ENCODE assay signal across 9 mouse cellular contexts in genomic region chr2:26583640-26584039, GRCm38 (mm10). TPM values are rescaled to one million over a fixed set of nuclear protein-coding genes. Genes with fewer than 3 reads are reported as not detected.
DNase-seq lines count a peak whose midpoint lies in the region; ATAC-seq and TF ChIP-seq lines count a peak whose summit lies in the region.
"Had no signal": no experiment of that assay in that cellular context is flagged by ENCODE, and none has a peak within 500 bp of the region (broad histone marks: within the 10 kb centered on the region; RNA-seq: fewer than 3 reads in every experiment).

No protein-coding gene starts in this region.

- peak overlapping the region; percentile 3; the same call in 1 of the 2 replicates for H3K9ac ChIP-seq in limb, embryonic 11.5 days (ENCODE audit: low read length)
- H3K9ac ChIP-seq in neural tube, embryonic 15.5 days (replicated peaks), result no peak overlapping the region

- no peaks in the 10 kb centered on the region for H3K9me3 ChIP-seq in limb, embryonic 11.5 days (ENCODE audit: control insufficient read depth, low read length)
- H3K9me3 ChIP-seq in neural tube, embryonic 15.5 days (replicated peaks), result no peaks in the 10 kb centered on the region

- no peak for ATAC-seq in limb, embryonic 11.5 days (ENCODE audit: insufficient number of reproducible peaks, low FRiP score, low TSS enrichment, low read depth)
- ATAC-seq in neural tube, embryonic 15.5 days (ENCODE audit: low FRiP score), result no peak

- no peak for DNase-seq in spleen, adult 2 months (ENCODE audit: low read depth in 1 of 2, low spot score in 2 of 2)
- DNase-seq in spleen, postnatal 14 days (ENCODE audit: low spot score in 2 of 2), result no peak
- DNase-seq in heart, postnatal 10 days, result peak; percentile 79 to 85
- no peak for DNase-seq in limb, embryonic 11.5 days (ENCODE audit: low spot score)
- no peak for DNase-seq in urinary bladder, adult 18-20 months (ENCODE audit: low spot score in 2 of 2)
- DNase-seq in layer of hippocampus, postnatal 14 days (ENCODE audit: low spot score in 2 of 2), result no peak
- DNase-seq in embryo, embryonic 9.5 days (ENCODE audit: extremely low spot score), result no peak

- WGBS in spleen, adult 2 months, result 45% methylated on average over 11 of the region's 11 CpGs
- WGBS in limb, embryonic 11.5 days, result 62% methylated on average over 11 of the region's 11 CpGs
- WGBS in neural tube, embryonic 15.5 days, result 70% methylated on average over 11 of the region's 11 CpGs

- H3K4me3 ChIP-seq in spleen, adult 2 months (ENCODE audit: extremely low read depth, insufficient read depth, insufficient read length), result peak overlapping the region; percentile 34; the same call in 1 of the 2 replicates
- no peak overlapping the region; the same call in 1 of the 2 replicates for H3K4me3 ChIP-seq in limb, embryonic 11.5 days (ENCODE audit: low read depth, low read length)
- peak overlapping the region; percentile 4 for H3K4me3 ChIP-seq in neural tube, embryonic 15.5 days (replicated peaks)

- no peaks in the 10 kb centered on the region for H3K27me3 ChIP-seq in spleen, adult 2 months (ENCODE audit: control insufficient read depth, insufficient read depth, low read length)
- H3K27me3 ChIP-seq in limb, embryonic 11.5 days (ENCODE audit: control insufficient read depth, insufficient read depth, low read length), result no peaks in the 10 kb centered on the region
- no peaks in the 10 kb centered on the region for H3K27me3 ChIP-seq in neural tube, embryonic 15.5 days (replicated peaks)

- H3K4me1 ChIP-seq in spleen, adult 2 months (ENCODE audit: control insufficient read depth, insufficient read depth, insufficient read length), result peaks cover 3% of the 10 kb centered on the region; the same call in 1 of the 2 replicates
- H3K4me1 ChIP-seq in limb, embryonic 11.5 days (ENCODE audit: control insufficient read depth, insufficient read depth, low read length), result peaks cover 4% of the 10 kb centered on the region
- H3K4me1 ChIP-seq in neural tube, embryonic 15.5 days, result peaks cover 14% of the 10 kb centered on the region

- intact Hi-C loops in heart, postnatal 10 days (cut with DNase I), result loop anchor here (1.0 kb wide), 1 partner anchor 12 kb away; no protein-coding TSS in a partner anchor

- TF ChIP-seq POLR2A in spleen, adult 2 months (IDR thresholded peaks at IDR 0.05; ENCODE audit: low read depth, low read length), result peak; percentile 32

- TF ChIP-seq CTCF in spleen, adult 2 months (IDR thresholded peaks at IDR 0.05; ENCODE audit: extremely low read depth, insufficient read depth, insufficient read length, insufficient replicate concordance), result no peak

- no peak overlapping the region for H3K4me2 ChIP-seq in limb, embryonic 11.5 days (ENCODE audit: low read depth, severe bottlenecking)
- H3K4me2 ChIP-seq in neural tube, embryonic 15.5 days, result no peak overlapping the region

- H3K36me3 ChIP-seq in spleen, adult 2 months (ENCODE audit: control insufficient read depth, insufficient read depth, low read length), result no peaks in the 10 kb centered on the region
- H3K36me3 ChIP-seq in limb, embryonic 11.5 days (ENCODE audit: control insufficient read depth, insufficient read depth, low read length), result no peaks in the 10 kb centered on the region
- no peaks in the 10 kb centered on the region for H3K36me3 ChIP-seq in neural tube, embryonic 15.5 days

- peak overlapping the region; percentile 36; the same call in 1 of the 2 replicates for H3K27ac ChIP-seq in spleen, adult 2 months (ENCODE audit: insufficient read depth, low read length)
- no peak overlapping the region for H3K27ac ChIP-seq in limb, embryonic 11.5 days (replicated peaks; ENCODE audit: low read depth, low read length)
- H3K27ac ChIP-seq in neural tube, embryonic 15.5 days (replicated peaks), result no peak overlapping the region
- H3K27ac ChIP-seq: macrophage had no signal

RNA-seq across cellular contexts. Expression of gene Gm20532, which starts 2.8 kb away (rescaled TPM):
- polyA plus RNA-seq in spleen, adult 2 months (2012; rRNA removed), result not detected in 2 replicates
- total RNA-seq in heart, postnatal 10 days (2021), result under 1 TPM in 1 of 2 experiments, not detected in 1; 0.36 TPM
- 0.27 TPM in 1 of 2 replicates, not detected in the other for polyA plus RNA-seq in limb, embryonic 11.5 days (2014; fragmentation: Nextera tagmentation; extraction: Ambion mirVana)
- not detected in 2 replicates for polyA plus RNA-seq in neural tube, embryonic 15.5 days (2015; fragmentation: Nextera tagmentation; extraction: Ambion mirVana)
- total RNA-seq in layer of hippocampus, postnatal 14 days (2021), result not detected

RNA-seq across cellular contexts. Expression of gene Egfl7, which starts 3.8 kb away (rescaled TPM):
- polyA plus RNA-seq in spleen, adult 2 months (2012; rRNA removed), result 167 and 196 TPM in 2 replicates
- total RNA-seq in heart, postnatal 10 days (2021), result 100 to 1,000 TPM; 325 to 346 TPM
- polyA plus RNA-seq in limb, embryonic 11.5 days (2014; fragmentation: Nextera tagmentation; extraction: Ambion mirVana), result 68.1 and 72.2 TPM in 2 replicates
- polyA plus RNA-seq in neural tube, embryonic 15.5 days (2015; fragmentation: Nextera tagmentation; extraction: Ambion mirVana), result 76.5 and 94.1 TPM in 2 replicates
- total RNA-seq in layer of hippocampus, postnatal 14 days (2021), result 10 to 100 TPM; 80.2 to 84.1 TPM

RNA-seq across cellular contexts. Expression of gene Agpat2, which starts 20.6 kb away (rescaled TPM):
- polyA plus RNA-seq in spleen, adult 2 months (2012; rRNA removed), result 22.7 and 27.7 TPM in 2 replicates
- 10 to 100 TPM; 53.3 to 78.7 TPM for total RNA-seq in heart, postnatal 10 days (2021)
- 12.2 and 12.8 TPM in 2 replicates for polyA plus RNA-seq in limb, embryonic 11.5 days (2014; fragmentation: Nextera tagmentation; extraction: Ambion mirVana)
- 5.5 and 13.6 TPM in 2 replicates for polyA plus RNA-seq in neural tube, embryonic 15.5 days (2015; fragmentation: Nextera tagmentation; extraction: Ambion mirVana)
- 1 to 10 TPM; 1.2 to 1.9 TPM for total RNA-seq in layer of hippocampus, postnatal 14 days (2021)

RNA-seq across cellular contexts. Expression of gene Fam69b, which starts 44.6 kb away (rescaled TPM):
- 3.0 and 3.6 TPM in 2 replicates for polyA plus RNA-seq in spleen, adult 2 months (2012; rRNA removed)
- 10 to 100 TPM; 13.8 to 16.8 TPM for total RNA-seq in heart, postnatal 10 days (2021)
- 42.4 and 45.1 TPM in 2 replicates for polyA plus RNA-seq in limb, embryonic 11.5 days (2014; fragmentation: Nextera tagmentation; extraction: Ambion mirVana)
- polyA plus RNA-seq in neural tube, embryonic 15.5 days (2015; fragmentation: Nextera tagmentation; extraction: Ambion mirVana), result 121 and 145 TPM in 2 replicates
- 10 to 100 TPM; 73.3 to 76.4 TPM for total RNA-seq in layer of hippocampus, postnatal 14 days (2021)
- polyA plus RNA-seq: macrophage had no signal

Comparison
In these comparisons a context has a peak if more than half of its experiments do, and no peak if none do; other contexts are left out.
1. DNase-seq: peak in heart, postnatal 10 days (2 of 2); none in spleen, adult 2 months (0 of 2), spleen, postnatal 14 days (0 of 2), limb, embryonic 11.5 days (single experiment), urinary bladder, adult 18-20 months (0 of 2), layer of hippocampus, postnatal 14 days (0 of 2) and embryo, embryonic 9.5 days (single experiment).